Mouse (Mus musculus) neural tube, embryonic 13.5 days (tissue): ENCODE measurements at regions not wholly inside any gene's neighbourhood (a gene's known extent, or its start where the extent isn't known, plus 50 kb on each side); places are given as distances from the start of the nearest gene placed in this dataset.

Experiments used
- ATAC-seq: fragments of 200-750 bp; cut with Nextera tagmentation; 2 replicates; pipeline ENCODE4 v1.8.0; 2017; ENCODE audit warnings: low read depth, mild to moderate bottlenecking, moderate TSS enrichment, moderate library complexity
- H3K27ac ChIP-seq: fragments of 300-500 bp; sonication (generic); replicated peaks from 2 replicates; pipeline ENCODE4 v1.5.1; 2015; ENCODE audit warnings: moderate library complexity, mild to moderate bottlenecking, inconsistent platforms
- H3K27me3 ChIP-seq: fragments of 300-500 bp; sonication (generic); 2 replicates; pipeline ENCODE4 v1.6.1; 2015; ENCODE audit warnings: mild to moderate bottlenecking, inconsistent platforms
- H3K36me3 ChIP-seq: fragments of 300-500 bp; sonication (generic); 2 replicates; pipeline ENCODE4 v1.6.1; 2015; ENCODE audit warnings: mild to moderate bottlenecking, inconsistent platforms
- H3K4me1 ChIP-seq: fragments of 300-500 bp; sonication (generic); replicated peaks from 2 replicates; pipeline ENCODE4 v1.6.1; 2015; ENCODE audit warnings: inconsistent platforms
- H3K4me2 ChIP-seq: fragments of 300-500 bp; sonication (generic); 2 replicates; pipeline ENCODE4 v1.6.1; 2015; ENCODE audit warnings: inconsistent platforms, mild to moderate bottlenecking, moderate library complexity
- H3K4me3 ChIP-seq: fragments of 300-500 bp; sonication (generic); 2 replicates; pipeline ENCODE4 v1.5.1; 2015; ENCODE audit warnings: mild to moderate bottlenecking, inconsistent platforms
- H3K9ac ChIP-seq: fragments of 300-500 bp; sonication (generic); 2 replicates; pipeline ENCODE4 v1.6.1; 2015; ENCODE audit warnings: moderate library complexity, mild to moderate bottlenecking, inconsistent platforms
- H3K9me3 ChIP-seq: fragments of 300-500 bp; sonication (generic); 2 replicates; pipeline ENCODE4 v1.6.1; 2016; ENCODE audit warnings: inconsistent platforms
- WGBS: fragments of 180-500 bp; shearing (Covaris S2); methylation state at CpG from one replicate; pipeline ENCODE4 v1.1.7; 2015; 5-methylcytosine and 5-hydroxymethylcytosine counted together

GRCm38 (mm10) chr1:137923705-137924104, 251.8 kb downstream of the Ptprc start:
- H3K4me1 ChIP-seq: peaks cover 65% of the 10 kb centered on the region
- no peak for ATAC-seq
- no peak overlapping the region for H3K4me3 ChIP-seq
- WGBS: 82% methylated on average over 2 of the region's 2 CpGs
- H3K4me2 ChIP-seq: no peak overlapping the region
- no peak overlapping the region for H3K9ac ChIP-seq
- H3K27ac ChIP-seq: 0 out of 2 replicates have a peak overlapping the region, but pooled peaks have one; percentile 7
- no peaks in the 10 kb centered on the region for H3K9me3 ChIP-seq
- H3K27me3 ChIP-seq: no peaks in the 10 kb centered on the region
- no peaks in the 10 kb centered on the region for H3K36me3 ChIP-seq

- WGBS: 76% methylated on average over 7 of the region's 7 CpGs
- no peak for ATAC-seq
- H3K27ac ChIP-seq: 0 out of 2 replicates have a peak overlapping the region, but pooled peaks have one; percentile 46
Measured at GRCm38 (mm10) chr1:137922769-137923168, 252.7 kb downstream of the Ptprc start.

GRCm38 (mm10) chr1:137921592-137921991, 253.9 kb downstream of the Ptprc start:
- Histone ChIP-seq H3K36me3 (peaks cover 7% of the 10 kb centered on the region; the same call in 1 of the 2 replicates), H3K27ac (no peak overlapping the region), H3K4me1 (peaks cover 44% of the 10 kb centered on the region), H3K4me3 (no peak overlapping the region), H3K27me3 (no peaks in the 10 kb centered on the region), H3K9me3 (no peaks in the 10 kb centered on the region), H3K9ac (no peak overlapping the region), H3K4me2 (no peak overlapping the region)
- no peak for ATAC-seq
- 90% methylated on average over 2 of the region's 2 CpGs for WGBS

More at GRCm38 (mm10) chr1:137922769-137923168, 252.7 kb downstream of the Ptprc start:
- Histone ChIP-seq H3K27me3 (no peaks in the 10 kb centered on the region), H3K4me1 (peaks cover 56% of the 10 kb centered on the region), H3K9ac (no peak overlapping the region), H3K36me3 (peaks cover 5% of the 10 kb centered on the region; the same call in 1 of the 2 replicates), H3K4me2 (no peak overlapping the region), H3K4me3 (no peak overlapping the region), H3K9me3 (no peaks in the 10 kb centered on the region)

- ATAC-seq: no peak
- Histone ChIP-seq H3K36me3 (peaks cover 12% of the 10 kb centered on the region; the same call in 1 of the 2 replicates), H3K9ac (no peak overlapping the region), H3K27me3 (no peaks in the 10 kb centered on the region), H3K9me3 (no peaks in the 10 kb centered on the region), H3K27ac (peak overlapping the region; percentile 34), H3K4me1 (peaks cover 39% of the 10 kb centered on the region), H3K4me3 (no peak overlapping the region), H3K4me2 (no peak overlapping the region)
- WGBS: 56% methylated on average over 6 of the region's 6 CpGs
Measured at GRCm38 (mm10) chr1:137919739-137920563, 255.6 kb downstream of the Ptprc start.

- WGBS: 63% methylated on average over 1 of the region's 1 CpGs
Measured at GRCm38 (mm10) chr1:137917449-137917848, 258.1 kb downstream of the Ptprc start.

GRCm38 (mm10) chr1:137906883-137907282, 268.6 kb downstream of the Ptprc start:
- Histone ChIP-seq H3K9me3 (no peaks in the 10 kb centered on the region), H3K27me3 (no peaks in the 10 kb centered on the region), H3K4me1 (peaks cover 56% of the 10 kb centered on the region), H3K4me3 (no peak overlapping the region), H3K27ac (no peak overlapping the region), H3K9ac (no peak overlapping the region), H3K36me3 (peaks cover 7% of the 10 kb centered on the region), H3K4me2 (no peak overlapping the region)
- no peak for ATAC-seq
- 48% methylated on average over 5 of the region's 5 CpGs for WGBS

More at GRCm38 (mm10) chr1:137917449-137917848, 258.1 kb downstream of the Ptprc start:
- no peaks in the 10 kb centered on the region for H3K9me3 ChIP-seq
- no peak overlapping the region for H3K4me2 ChIP-seq
- peaks cover 35% of the 10 kb centered on the region for H3K4me1 ChIP-seq
- no peak overlapping the region for H3K9ac ChIP-seq
- no peaks in the 10 kb centered on the region for H3K27me3 ChIP-seq
- no peak overlapping the region for H3K27ac ChIP-seq
- no peak for ATAC-seq
- H3K4me3 ChIP-seq: no peak overlapping the region
- peaks cover 12% of the 10 kb centered on the region; the same call in 1 of the 2 replicates for H3K36me3 ChIP-seq

- no peak overlapping the region for H3K4me2 ChIP-seq
- H3K27ac ChIP-seq: no peak overlapping the region
- WGBS: 39% methylated on average over 3 of the region's 3 CpGs
Measured at GRCm38 (mm10) chr1:137906477-137906876, 269.0 kb downstream of the Ptprc start.

GRCm38 (mm10) chr1:137905566-137905965, 269.9 kb downstream of the Ptprc start:
- H3K4me3 ChIP-seq: peak overlapping the region; percentile 3; the same call in 1 of the 2 replicates
- no peak; the same call in 1 of the 2 replicates for ATAC-seq
- H3K27me3 ChIP-seq: no peaks in the 10 kb centered on the region
- WGBS: 41% methylated on average over 5 of the region's 5 CpGs
- no peaks in the 10 kb centered on the region for H3K9me3 ChIP-seq
- no peaks in the 10 kb centered on the region; the same call in 1 of the 2 replicates for H3K36me3 ChIP-seq
- peak overlapping the region; percentile 45 for H3K9ac ChIP-seq
- H3K4me2 ChIP-seq: peak overlapping the region; percentile 41
- peaks cover 57% of the 10 kb centered on the region for H3K4me1 ChIP-seq
- peak overlapping the region; percentile 53 for H3K27ac ChIP-seq

More at GRCm38 (mm10) chr1:137906477-137906876, 269.0 kb downstream of the Ptprc start:
- Histone ChIP-seq H3K4me3 (no peak overlapping the region), H3K36me3 (peaks cover 4% of the 10 kb centered on the region), H3K9me3 (no peaks in the 10 kb centered on the region), H3K27me3 (no peaks in the 10 kb centered on the region), H3K9ac (no peak overlapping the region), H3K4me1 (peaks cover 57% of the 10 kb centered on the region)
- ATAC-seq: no peak

- Histone ChIP-seq H3K36me3 (no peaks in the 10 kb centered on the region), H3K9me3 (no peaks in the 10 kb centered on the region), H3K9ac (peak overlapping the region; percentile 57), H3K27me3 (no peaks in the 10 kb centered on the region), H3K4me2 (peak overlapping the region; percentile 70), H3K27ac (peak overlapping the region; percentile 56), H3K4me1 (peaks cover 51% of the 10 kb centered on the region), H3K4me3 (peak overlapping the region; percentile 86)
- no peak for ATAC-seq
- 4% methylated on average over 4 of the region's 4 CpGs for WGBS
Measured at GRCm38 (mm10) chr1:137903351-137903750, 272.2 kb downstream of the Ptprc start.

GRCm38 (mm10) chr1:137902859-137903258, 272.6 kb downstream of the Ptprc start:
- Histone ChIP-seq H3K36me3 (no peaks in the 10 kb centered on the region), H3K9ac (peak overlapping the region; percentile 96), H3K4me3 (peak overlapping the region; percentile 86), H3K9me3 (no peaks in the 10 kb centered on the region), H3K4me2 (peak overlapping the region; percentile 70), H3K27ac (peak overlapping the region; percentile 72), H3K4me1 (peaks cover 51% of the 10 kb centered on the region), H3K27me3 (no peaks in the 10 kb centered on the region)
- WGBS: 9% methylated on average over 6 of the region's 6 CpGs
- ATAC-seq: no peak

- Histone ChIP-seq H3K9ac (peak overlapping the region; percentile 96), H3K4me3 (peak overlapping the region; percentile 86), H3K27me3 (no peaks in the 10 kb centered on the region), H3K9me3 (no peaks in the 10 kb centered on the region), H3K27ac (peak overlapping the region; percentile 72), H3K36me3 (no peaks in the 10 kb centered on the region), H3K4me2 (peak overlapping the region; percentile 70), H3K4me1 (peaks cover 57% of the 10 kb centered on the region)
- ATAC-seq: no peak
- WGBS: 27% methylated on average over 4 of the region's 4 CpGs
Measured at GRCm38 (mm10) chr1:137901996-137902395, 273.5 kb downstream of the Ptprc start.

GRCm38 (mm10) chr1:137901211-137901610, 274.3 kb downstream of the Ptprc start:
- Histone ChIP-seq H3K36me3 (no peaks in the 10 kb centered on the region), H3K4me1 (peaks cover 49% of the 10 kb centered on the region), H3K9me3 (no peaks in the 10 kb centered on the region), H3K27me3 (no peaks in the 10 kb centered on the region), H3K9ac (peak overlapping the region; percentile 96), H3K4me3 (peak overlapping the region; percentile 86), H3K4me2 (peak overlapping the region; percentile 70), H3K27ac (peak overlapping the region; percentile 97)
- ATAC-seq: no peak
- WGBS: 25% methylated on average over 5 of the region's 5 CpGs
